Mouse (Mus musculus) bone marrow, adult 2 months (tissue): ENCODE data around the gene Zfp239.

Source experiments
- CTCF ChIP-seq: fragments of 200-500 bp; IDR thresholded peaks from 2 replicates; pipeline ENCODE4 v1.5.1; 2011; ENCODE audit warnings: low read length, control low read depth; ENCODE audit not compliant: control insufficient read depth, insufficient read depth
- POLR2A ChIP-seq: fragments of 200-500 bp; IDR thresholded peaks from 2 replicates; pipeline ENCODE4 v1.6.1; 2011; ENCODE audit warnings: low read depth, mild to moderate bottlenecking, control low read depth, low read length, borderline replicate concordance; ENCODE audit not compliant: control insufficient read depth

- no peak for TF ChIP-seq CTCF
- no peak for TF ChIP-seq POLR2A
Measured at GRCm38 (mm10) chr6:117868187-117868586, 6.3 kb downstream of the Zfp239 start.
